Mouse (Mus musculus): ENCODE measurements at regions not wholly inside any gene's neighbourhood (a gene's known extent, or its start where the extent isn't known, plus 50 kb on each side); places are given as distances from the start of the nearest gene placed in this dataset.

- TF ChIP-seq CTCF (conservative IDR thresholded peaks at IDR 0.05; ENCODE audit: insufficient read depth, insufficient read length, low read depth, low read length) (no peak), POLR2A (IDR thresholded peaks at IDR 0.05; ENCODE audit: low read depth, low read length) (no peak)
Measured at GRCm38 (mm10) chr16:49979426-49979940, 179.2 kb downstream of the Cd47 start.
